Mouse (Mus musculus) brain, embryonic 18.5 days (tissue): Measurements from ENCODE around the gene Rapgef4.
"Not testable (repeated sequence)": the region's sequence is repeated elsewhere in the genome, so short reads cannot be mapped to it uniquely, and the experiment has no call there.

ENCODE experiments used
- DNase-seq: peaks from one replicate; pipeline ENCODE4 v3.0.0-alpha.2; 2012; ENCODE audit warnings: low read depth, low spot score

Rapgef4 gene

DNA sequence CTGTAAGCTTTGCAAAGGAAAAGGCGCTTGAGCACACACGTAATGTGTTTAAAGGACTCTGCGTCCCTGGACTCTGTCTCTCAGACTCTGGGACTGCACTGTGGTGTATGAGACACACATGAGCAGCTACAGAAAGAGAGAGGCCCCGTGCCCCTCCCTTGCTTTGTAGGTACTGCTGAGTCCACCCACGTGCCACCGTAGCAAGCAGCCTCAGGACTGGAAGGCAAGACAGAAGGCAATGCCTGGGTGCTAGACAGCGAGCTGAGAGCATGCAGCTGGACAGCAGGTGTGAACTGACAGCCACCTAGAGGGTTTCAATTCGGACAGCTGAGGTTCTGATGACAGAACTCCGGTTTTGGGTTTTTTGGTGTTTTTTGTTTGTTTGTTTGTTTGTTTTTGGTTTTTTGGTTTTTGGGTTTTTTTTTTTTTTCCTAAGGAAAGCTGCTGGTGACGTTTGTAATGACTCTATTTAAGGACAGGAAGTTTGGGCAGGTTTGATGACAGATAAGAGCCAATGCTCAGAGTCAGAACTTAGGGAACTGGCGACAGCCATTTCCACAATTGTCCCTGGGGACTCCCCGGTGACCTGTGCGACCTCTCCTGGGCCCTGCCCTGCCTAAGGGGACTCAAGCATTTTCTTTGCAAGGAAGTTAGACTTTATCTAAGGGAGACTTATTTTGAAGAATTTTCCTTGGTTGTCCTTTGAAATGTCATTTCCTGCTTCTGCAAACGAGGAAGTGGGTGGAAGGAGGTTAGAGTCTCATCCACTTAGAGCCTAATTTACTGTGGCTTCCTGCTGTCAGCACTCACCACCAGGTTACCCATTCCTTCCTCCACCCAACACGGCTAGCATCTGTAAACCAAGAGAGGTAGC is 136.3 kb downstream of the Rapgef4 start:
- DNase-seq, result no peak

DNA sequence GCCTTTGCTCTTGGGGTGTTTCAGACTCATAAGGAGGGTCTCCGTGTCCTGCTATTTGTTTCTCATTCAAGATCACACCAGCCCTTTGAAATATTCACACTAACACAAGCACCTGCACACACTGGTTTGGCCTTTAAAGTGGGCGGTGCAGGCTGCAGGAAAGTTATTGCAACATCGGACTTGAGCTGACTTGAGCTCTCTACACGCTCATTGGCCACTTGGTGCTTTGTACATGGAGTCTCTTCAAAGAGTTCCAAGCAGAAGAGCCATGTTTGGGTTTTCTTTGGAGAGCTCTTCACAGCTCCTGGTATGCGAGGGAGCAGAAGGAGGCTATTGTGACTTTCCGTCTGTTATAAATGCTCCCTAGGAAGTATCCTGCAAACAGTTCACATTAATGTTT is 139.2 kb downstream of the Rapgef4 start:
- no peak for DNase-seq

- DNase-seq, result no peak
These were observed 141.6 kb downstream of the Rapgef4 start for GRCm38 (mm10) chr2:72122410-72123223.

GRCm38 (mm10) chr2:72123851-72124250 is 142.8 kb downstream of the Rapgef4 start:
- DNase-seq, result no peak

GRCm38 (mm10) chr2:72125786-72126185 is 144.7 kb downstream of the Rapgef4 start:
- no peak for DNase-seq

DNA sequence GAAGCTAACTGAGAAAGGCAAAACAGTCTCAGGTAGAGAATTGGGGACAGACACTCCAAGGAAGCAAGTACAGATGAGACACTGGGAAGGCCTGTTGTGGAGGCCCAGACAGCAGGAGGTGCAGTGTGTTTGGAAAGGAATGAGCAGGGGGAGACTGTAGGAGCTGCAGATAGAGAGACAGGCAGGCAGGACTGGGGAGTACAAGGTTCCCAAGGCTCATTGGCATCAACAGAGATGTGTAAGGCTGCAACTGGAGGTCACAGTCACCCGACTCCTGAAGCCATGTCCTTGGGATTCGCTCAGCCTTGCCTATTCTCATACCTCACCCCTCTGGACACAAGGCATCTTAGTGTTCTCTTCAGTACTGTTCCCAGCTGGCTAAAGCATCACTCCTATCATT is 145.4 kb downstream of the Rapgef4 start:
- no peak for DNase-seq

GRCm38 (mm10) chr2:72129612-72130311 is 148.7 kb downstream of the Rapgef4 start:
- no peak for DNase-seq

GRCm38 (mm10) chr2:72132222-72132621 is 151.2 kb downstream of the Rapgef4 start:
- DNase-seq, result no peak

GRCm38 (mm10) chr2:72136045-72136444 is 155.0 kb downstream of the Rapgef4 start:
- no peak for DNase-seq

DNA sequence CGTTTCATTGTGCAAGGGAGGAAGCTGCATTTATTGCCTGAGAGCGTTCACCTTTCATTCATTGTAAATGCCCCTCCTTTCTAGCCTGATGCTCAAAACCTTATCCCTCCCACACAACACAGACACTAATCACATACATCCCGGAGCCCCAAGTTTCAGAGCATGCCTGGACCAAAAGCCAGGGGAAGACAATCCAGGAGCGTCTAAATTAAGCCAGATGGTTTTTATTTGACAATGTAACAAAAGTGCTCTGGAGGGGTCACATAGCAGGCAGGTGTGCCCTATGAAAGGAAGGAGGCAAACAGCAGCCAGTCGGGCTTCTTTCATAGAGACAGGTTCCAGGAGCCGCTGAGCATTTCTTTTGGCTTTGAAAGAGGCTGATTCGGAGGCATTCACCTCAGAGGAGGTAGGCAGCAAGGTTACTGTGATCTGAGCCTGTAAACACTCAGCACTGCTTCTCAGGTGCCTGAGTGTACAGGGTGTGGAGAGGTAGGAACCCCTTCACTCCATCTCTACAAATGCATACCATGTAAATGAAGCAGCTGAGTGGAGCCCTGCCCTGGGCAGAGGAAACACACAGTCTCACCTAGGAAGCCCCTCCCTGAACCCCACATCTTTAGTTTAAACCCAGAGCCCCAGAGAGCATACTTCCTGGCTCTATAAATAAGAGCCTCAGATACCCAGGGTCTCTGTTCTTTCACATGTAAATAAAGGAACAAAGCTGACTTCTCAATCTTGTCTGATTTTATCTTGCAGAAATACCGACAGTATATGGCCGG is 155.6 kb downstream of the Rapgef4 start:
- DNase-seq, result no peak

GRCm38 (mm10) chr2:72139863-72140845 is 159.1 kb downstream of the Rapgef4 start:
- DNase-seq, result no peak

DNA sequence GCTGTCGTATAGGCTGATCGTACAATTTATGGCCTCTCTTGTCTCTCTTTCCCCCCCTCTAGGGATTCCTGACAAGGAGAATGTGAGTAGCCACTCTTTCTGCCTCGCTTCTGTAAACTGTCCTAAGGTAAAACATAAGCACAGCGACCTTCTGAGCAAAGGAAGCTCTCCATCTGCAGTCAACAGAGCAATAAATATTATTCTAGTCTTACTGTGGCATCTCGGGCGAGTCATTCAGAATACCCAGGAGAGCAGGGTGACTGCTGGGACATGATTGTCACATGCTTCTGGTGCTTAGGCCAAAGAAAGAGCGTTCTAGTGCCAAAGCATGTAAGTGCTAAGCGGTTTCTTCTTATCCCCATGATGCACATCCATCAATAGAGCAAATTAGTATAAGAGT is 160.1 kb downstream of the Rapgef4 start:
- DNase-seq, result no peak

- not testable (repeated sequence) for DNase-seq
These were observed 160.7 kb downstream of the Rapgef4 start for GRCm38 (mm10) chr2:72141732-72142131.

GRCm38 (mm10) chr2:72143413-72143812 is 162.4 kb downstream of the Rapgef4 start:
- DNase-seq, result no peak

DNA sequence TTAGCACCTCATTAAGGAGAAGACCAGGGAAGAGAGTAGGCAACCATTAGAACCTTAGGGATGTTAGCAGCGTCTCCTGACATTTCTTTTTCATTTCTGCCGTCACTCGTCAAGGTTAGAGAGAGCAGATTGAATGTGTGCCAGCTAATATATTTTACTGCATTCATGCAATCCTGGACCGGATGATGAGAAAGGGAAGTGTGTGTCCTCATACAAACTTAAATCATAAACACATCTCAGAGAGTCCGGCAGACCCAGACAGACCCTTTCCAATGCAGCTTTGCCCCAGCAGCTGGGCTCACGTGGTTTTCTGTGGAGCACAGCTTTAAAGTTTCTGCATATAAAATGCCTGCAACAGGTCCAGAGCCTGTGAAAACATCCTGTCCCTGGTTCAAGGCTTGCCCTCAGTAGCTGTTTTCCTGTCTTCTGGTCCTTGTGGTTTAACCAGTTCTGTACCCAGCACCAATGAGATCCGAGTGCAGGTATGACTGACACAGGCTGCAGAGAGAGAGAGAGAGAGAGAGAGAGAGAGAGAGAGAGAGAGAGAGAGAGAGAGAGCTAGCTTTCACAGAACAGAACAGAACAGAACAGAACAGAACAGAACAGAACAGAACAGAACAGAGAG is 163.6 kb downstream of the Rapgef4 start:
- no peak for DNase-seq

- no peak for DNase-seq
These were observed 164.3 kb downstream of the Rapgef4 start for GRCm38 (mm10) chr2:72145281-72145875.

DNA sequence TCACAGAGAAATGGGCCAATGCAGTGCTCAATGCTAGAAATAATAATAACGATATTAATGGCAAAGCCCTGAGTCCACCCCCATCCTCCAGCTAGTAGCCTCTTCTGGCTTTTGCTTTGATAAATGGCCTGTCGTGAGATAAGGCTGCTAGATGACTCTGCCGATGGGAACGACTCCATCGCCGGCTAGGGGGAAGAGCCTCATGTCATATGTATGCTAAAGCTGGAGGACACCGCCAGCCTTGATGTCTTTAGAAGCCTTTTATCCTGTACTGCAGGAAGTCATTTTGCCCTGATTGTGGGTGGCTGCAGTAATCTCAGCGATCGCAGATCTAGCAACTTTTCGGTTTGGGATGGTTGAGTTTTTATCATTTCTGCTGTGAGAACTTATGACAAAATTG is 165.0 kb downstream of the Rapgef4 start:
- no peak for DNase-seq

- DNase-seq, result no peak
These were observed 166.2 kb downstream of the Rapgef4 start for GRCm38 (mm10) chr2:72147246-72147645.

DNA sequence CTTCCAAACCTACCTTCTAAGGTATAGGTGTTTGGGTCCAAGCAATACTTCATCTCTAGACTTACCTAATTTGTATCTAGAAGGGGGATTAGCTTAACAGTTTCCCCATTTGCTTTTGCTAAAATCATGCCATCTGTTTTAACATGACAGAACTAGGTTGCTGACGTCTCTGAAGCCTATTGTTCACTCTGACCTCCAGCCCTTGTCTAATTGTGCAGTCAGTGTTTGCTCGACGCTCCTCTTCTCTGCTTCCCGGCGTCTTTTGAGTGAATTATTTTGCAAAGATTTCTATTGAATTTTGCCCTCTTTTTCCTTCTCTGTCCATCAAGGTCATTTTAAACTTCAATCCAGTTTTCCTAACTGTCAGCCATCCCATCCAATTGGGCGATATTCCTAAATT is 166.7 kb downstream of the Rapgef4 start:
- DNase-seq, result no peak
